Mouse (Mus musculus) forebrain, embryonic 14.5 days (tissue): ENCODE results near the gene Gm21095. TPM values are rescaled to one million over a fixed set of nuclear protein-coding genes. Genes with fewer than 3 reads are reported as not detected.
"Not testable (repeated sequence)": the region's sequence is repeated elsewhere in the genome, so short reads cannot be mapped to it uniquely, and the experiment has no call there.

Experiments used
- ATAC-seq: fragments of 200-750 bp; cut with Nextera tagmentation; 2 replicates; pipeline ENCODE4 v1.8.0; 2017; ENCODE audit warnings: mild to moderate bottlenecking, moderate library complexity
- DNase-seq: peaks from one replicate; pipeline ENCODE4 v3.0.0-alpha.2; 2015; ENCODE audit warnings: low spot score
- H3K27ac ChIP-seq: fragments of 300-500 bp; sonication (generic); 2 replicates; pipeline ENCODE4 v1.5.1; 2014; ENCODE audit warnings: low read depth, mild to moderate bottlenecking, control low read depth, low read length, moderate library complexity
- H3K27me3 ChIP-seq: fragments of 300-500 bp; sonication (generic); replicated peaks from 2 replicates; pipeline ENCODE4 v1.6.1; 2014; ENCODE audit warnings: low read length, control low read depth, mixed read lengths; ENCODE audit not compliant: control insufficient read depth, insufficient read depth
- H3K36me3 ChIP-seq: fragments of 300-500 bp; sonication (generic); 2 replicates; pipeline ENCODE4 v1.6.1; 2014; ENCODE audit warnings: low read length, control low read depth; ENCODE audit not compliant: control insufficient read depth, insufficient read depth
- H3K4me1 ChIP-seq: fragments of 300-500 bp; sonication (generic); 2 replicates; pipeline ENCODE4 v1.6.1; 2014; ENCODE audit warnings: antibody characterized with exemption, low read length, control low read depth; ENCODE audit not compliant: control insufficient read depth, insufficient read depth
- H3K4me2 ChIP-seq: fragments of 300-500 bp; sonication (generic); 2 replicates; pipeline ENCODE4 v1.6.1; 2014; ENCODE audit warnings: mild to moderate bottlenecking, control low read depth, low read length
- H3K4me3 ChIP-seq: fragments of 300-500 bp; sonication (generic); 2 replicates; pipeline ENCODE4 v1.5.1; 2014; ENCODE audit warnings: low read depth, low read length, control low read depth
- H3K9ac ChIP-seq: fragments of 300-500 bp; sonication (generic); 2 replicates; pipeline ENCODE4 v1.6.1; 2014; ENCODE audit warnings: mild to moderate bottlenecking, low read length, control low read depth, moderate library complexity
- H3K9me3 ChIP-seq: fragments of 300-500 bp; sonication (generic); replicated peaks from 2 replicates; pipeline ENCODE4 v1.6.1; 2016; ENCODE audit warnings: low read length, control low read depth, mixed read lengths; ENCODE audit not compliant: control insufficient read depth
- WGBS: fragments of 180-500 bp; shearing (Covaris S2); extraction: QIAGEN DNeasy Blood & Tissue Kit; methylation state at CpG from one replicate; pipeline ENCODE4 v1.1.7; 2014; 5-methylcytosine and 5-hydroxymethylcytosine counted together
- polyA plus RNA-seq: library from polyadenylated mRNA; unstranded; fragments of >200 nt; fragmentation: Nextera tagmentation; extraction: Ambion mirVana; gene quantifications from 2 replicates; pipeline ENCODE4 v1.2.1, GENCODE M21; 2014

Gm21095 gene
- not detected in 2 replicates for polyA plus RNA-seq

GRCm38 (mm10) chrY:84096979-84097378 is at the start of gene Gm21095:
TSS of gene Gm21095 (plus strand) at chrY:84097279.
- not testable (repeated sequence) for H3K9ac ChIP-seq, H3K9me3 ChIP-seq, H3K27me3 ChIP-seq, ATAC-seq, H3K4me3 ChIP-seq, H3K4me2 ChIP-seq, H3K4me1 ChIP-seq, H3K27ac ChIP-seq, DNase-seq, H3K36me3 ChIP-seq
- no CpG with 5 or more reads among the region's 6 CpGs for WGBS
